Mouse (Mus musculus) lung, adult 18-20 months (tissue): ENCODE results near the gene Hist1h3g.
"Not testable (repeated sequence)": the region's sequence is repeated elsewhere in the genome, so short reads cannot be mapped to it uniquely, and the experiment has no call there.

Source experiments
- DNase-seq, 2 experiments: peaks; one replicate each; pipeline ENCODE4 v3.0.0; 2022; ENCODE audit warnings: mixed read lengths in 2 of 2

Hist1h3g gene

GRCm38 (mm10) chr13:23536076-23536822 is 1.0 kb downstream of the Hist1h3g start:
- no peak for DNase-seq

- no peak for DNase-seq
Measured at GRCm38 (mm10) chr13:23537006-23537710, 1.9 kb downstream of the Hist1h3g start.

- DNase-seq, result no peak
Measured at GRCm38 (mm10) chr13:23538249-23538648, 3.0 kb downstream of the Hist1h3g start.

- not testable (repeated sequence) for DNase-seq
Measured at GRCm38 (mm10) chr13:23539821-23540220, 4.6 kb downstream of the Hist1h3g start.

- DNase-seq, result no peak
Measured at GRCm38 (mm10) chr13:23541497-23541896, 6.3 kb downstream of the Hist1h3g start.

- not testable (repeated sequence) for DNase-seq
Measured at GRCm38 (mm10) chr13:23542225-23542980, 7.2 kb downstream of the Hist1h3g start.

GRCm38 (mm10) chr13:23542999-23543607 is 7.9 kb downstream of the Hist1h3g start, which contains the start of gene Hist1h2bh:
Hist1h2bh (minus strand) TSS chr13:23543392.
- peak; percentile 74 to 84 for DNase-seq

- DNase-seq, result peak; percentile 62 to 70
Measured at GRCm38 (mm10) chr13:23543965-23544786, 9.0 kb downstream of the Hist1h3g start, which contains the start of gene Hist1h3f. Hist1h3f (plus strand) TSS chr13:23544052.

GRCm38 (mm10) chr13:23544787-23545120 is 9.5 kb downstream of the Hist1h3g start:
- DNase-seq, result not testable (repeated sequence)

- DNase-seq, result no peak
Measured at GRCm38 (mm10) chr13:23546694-23547093, 11.5 kb downstream of the Hist1h3g start.

- no peak for DNase-seq
Measured at GRCm38 (mm10) chr13:23550761-23551145, 15.5 kb downstream of the Hist1h3g start.

GRCm38 (mm10) chr13:23551146-23551834 is 16.1 kb downstream of the Hist1h3g start, which contains the start of gene Hist1h4f:
Hist1h4f (minus strand) TSS chr13:23551648.
- peak; percentile 81 to 90 for DNase-seq

- DNase-seq, result no peak
Measured at GRCm38 (mm10) chr13:23551931-23552914, 17.0 kb downstream of the Hist1h3g start.

- DNase-seq, result no peak
Measured at GRCm38 (mm10) chr13:23552962-23553361, 17.7 kb downstream of the Hist1h3g start, which contains the start of gene Hist1h1d. Hist1h1d (plus strand) TSS chr13:23553262.

- DNase-seq, result no peak
Measured at GRCm38 (mm10) chr13:23554393-23554792, 19.2 kb downstream of the Hist1h3g start.

GRCm38 (mm10) chr13:23554925-23555838 is 20.0 kb downstream of the Hist1h3g start:
- DNase-seq, result peak; percentile 64 to 70

- DNase-seq, result peak; percentile 51 to 81
Measured at GRCm38 (mm10) chr13:23555839-23556416, 20.7 kb downstream of the Hist1h3g start.

GRCm38 (mm10) chr13:23556906-23557305 is 21.7 kb downstream of the Hist1h3g start:
- no peak for DNase-seq
